Comparison of ENCODE assay signal across 9 mouse cellular contexts in genomic region chr8:103644106-103644505, GRCm38 (mm10).
A peak's percentile ranks its signal among the peaks of the same experiment; 100 is the strongest.
DNase-seq lines count a peak whose midpoint lies in the region; ATAC-seq lines count a peak whose summit lies in the region.
"Had no signal": no experiment of that assay in that cellular context is flagged by ENCODE, and none has a peak within 500 bp of the region (broad histone marks: within the 10 kb centered on the region; RNA-seq: fewer than 3 reads in every experiment).

No protein-coding gene starts in this region.

- DNase-seq in heart, adult 18-20 months, result peak; percentile 3 to 5
- no peak for DNase-seq in heart, adult 9 months (ENCODE audit: low spot score in 2 of 2)
- DNase-seq in adipocyte (ENCODE audit: low spot score), result peak; percentile 63
- DNase-seq in left cerebral cortex, postnatal 25 days (ENCODE audit: low spot score in 2 of 2), result peak; percentile 53 to 78
- DNase-seq in cerebellum, adult 9-10 months, result no peak
- no peak for DNase-seq in natural killer cell, adult 2 months (ENCODE audit: low spot score in 2 of 2)

- no peaks in the 10 kb centered on the region for H3K27me3 ChIP-seq in midbrain, embryonic 15.5 days (replicated peaks)
- H3K27me3 ChIP-seq: midbrain, embryonic 12.5 days had no signal

- peak; percentile 32; the same call in 1 of the 2 replicates for ATAC-seq in frontal cortex, adult (ENCODE audit: low TSS enrichment)
- ATAC-seq in midbrain, embryonic 15.5 days (replicated peaks), result no peak

- 61% methylated on average over 6 of the region's 6 CpGs for WGBS in midbrain, embryonic 15.5 days

- H3K9me3 ChIP-seq in midbrain, embryonic 15.5 days, result no peaks in the 10 kb centered on the region
- H3K9me3 ChIP-seq: midbrain, embryonic 12.5 days had no signal

- intact Hi-C loops in left cerebral cortex, postnatal 25 days (cut with DNase I), result no loop called here

- H3K4me3 ChIP-seq in midbrain, embryonic 15.5 days, result no peak overlapping the region
- H3K4me3 ChIP-seq: midbrain, embryonic 12.5 days had no signal

- no peaks in the 10 kb centered on the region for H3K4me1 ChIP-seq in midbrain, embryonic 15.5 days
- H3K4me1 ChIP-seq: midbrain, embryonic 12.5 days had no signal

- H3K27ac ChIP-seq in midbrain, embryonic 15.5 days, result no peak overlapping the region
- H3K27ac ChIP-seq: midbrain, embryonic 12.5 days had no signal

- no peaks in the 10 kb centered on the region for H3K36me3 ChIP-seq in midbrain, embryonic 15.5 days (replicated peaks)
- H3K36me3 ChIP-seq: midbrain, embryonic 12.5 days had no signal

- no peak overlapping the region for H3K4me2 ChIP-seq in midbrain, embryonic 15.5 days
- H3K4me2 ChIP-seq: midbrain, embryonic 12.5 days had no signal

- no peak overlapping the region for H3K9ac ChIP-seq in midbrain, embryonic 15.5 days
- H3K9ac ChIP-seq: midbrain, embryonic 12.5 days had no signal

Comparison
In these comparisons a context has a peak if more than half of its experiments do, and no peak if none do; other contexts are left out.
1. DNase-seq: peak in heart, adult 18-20 months (2 of 2), adipocyte (single experiment) and left cerebral cortex, postnatal 25 days (2 of 2); none in heart, adult 9 months (0 of 2), cerebellum, adult 9-10 months (single experiment) and natural killer cell, adult 2 months (0 of 2).